Mouse (Mus musculus): Measurements from ENCODE around the gene Cdc6. TPM values are rescaled to one million over a fixed set of nuclear protein-coding genes. Genes with fewer than 3 reads are reported as not detected.

The Cdc6 gene
- total and polyA plus RNA-seq, 3 experiments, result 0.13 to 0.32 (median 0.14) TPM

GRCm38 (mm10) chr11:98959437-98960312 is 52.1 kb downstream of the Cdc6 start:
- Histone ChIP-seq H3K4me1 (ENCODE audit: control insufficient read depth, insufficient read depth, low read length) (peaks cover 27% of the 10 kb centered on the region), H3K36me3 (ENCODE audit: control insufficient read depth, insufficient read depth, low read length) (peaks cover 4% of the 10 kb centered on the region; the same call in 1 of the 2 replicates), H3K9ac (ENCODE audit: low read depth, low read length) (peak overlapping the region; percentile 51), H3K4me3 (peak overlapping the region; percentile 67), H3K27ac (peak overlapping the region; percentile 88), H3K27me3 (ENCODE audit: control insufficient read depth, insufficient read depth, low read length) (no peaks in the 10 kb centered on the region), H3K79me2 (replicated peaks; ENCODE audit: control insufficient read depth, insufficient read depth, low read length) (no peaks in the 10 kb centered on the region)
- 1% methylated on average over 42 of the region's 43 CpGs for WGBS
- peak; percentile 76; the same call in 1 of the 2 replicates for TF ChIP-seq EP300 (IDR thresholded peaks at IDR 0.05; ENCODE audit: insufficient read depth, low read depth, low read length)
- TF ChIP-seq POLR2A (IDR thresholded peaks at IDR 0.05; ENCODE audit: insufficient read depth, low read depth, low read length), result peak; percentile 96
- TF ChIP-seq CTCF (IDR thresholded peaks at IDR 0.05), result no peak
- DNase-seq, result peak; percentile 90 to 92
- intact Hi-C loops (cut with DNase I), result loop anchor here (1.0 kb wide), 1 partner anchor 23 kb away; no protein-coding TSS in a partner anchor

GRCm38 (mm10) chr11:98960313-98960906 is 52.8 kb downstream of the Cdc6 start:
- Histone ChIP-seq H3K27me3 (ENCODE audit: control insufficient read depth, insufficient read depth, low read length) (no peaks in the 10 kb centered on the region), H3K4me1 (ENCODE audit: control insufficient read depth, insufficient read depth, low read length) (peaks cover 26% of the 10 kb centered on the region), H3K9ac (ENCODE audit: low read depth, low read length) (peak overlapping the region; percentile 51), H3K36me3 (ENCODE audit: control insufficient read depth, insufficient read depth, low read length) (no peaks in the 10 kb centered on the region), H3K79me2 (replicated peaks; ENCODE audit: control insufficient read depth, insufficient read depth, low read length) (no peaks in the 10 kb centered on the region), H3K4me3 (peak overlapping the region; percentile 67), H3K27ac (peak overlapping the region; percentile 88)
- TF ChIP-seq CTCF (IDR thresholded peaks at IDR 0.05), result no peak
- TF ChIP-seq EP300 (IDR thresholded peaks at IDR 0.05; ENCODE audit: insufficient read depth, low read depth, low read length), result no peak
- TF ChIP-seq POLR2A (IDR thresholded peaks at IDR 0.05; ENCODE audit: insufficient read depth, low read depth, low read length), result no peak
- 6% methylated on average over 53 of the region's 53 CpGs for WGBS
- intact Hi-C loops (cut with DNase I), result loop anchor here (1.0 kb wide), 1 partner anchor 24 kb away; no protein-coding TSS in a partner anchor
- DNase-seq, result peak; percentile 88 to 89

GRCm38 (mm10) chr11:98961051-98961592 is 53.5 kb downstream of the Cdc6 start:
- intact Hi-C loops (cut with DNase I), result no loop called here
- 26% methylated on average over 18 of the region's 18 CpGs for WGBS
- Histone ChIP-seq H3K9ac (ENCODE audit: low read depth, low read length) (peak overlapping the region; percentile 51), H3K36me3 (ENCODE audit: control insufficient read depth, insufficient read depth, low read length) (no peaks in the 10 kb centered on the region), H3K4me1 (ENCODE audit: control insufficient read depth, insufficient read depth, low read length) (peaks cover 26% of the 10 kb centered on the region), H3K79me2 (replicated peaks; ENCODE audit: control insufficient read depth, insufficient read depth, low read length) (no peaks in the 10 kb centered on the region), H3K4me3 (peak overlapping the region; percentile 67), H3K27ac (peak overlapping the region; percentile 88), H3K27me3 (ENCODE audit: control insufficient read depth, insufficient read depth, low read length) (no peaks in the 10 kb centered on the region)
- TF ChIP-seq CTCF (IDR thresholded peaks at IDR 0.05) (no peak), POLR2A (IDR thresholded peaks at IDR 0.05; ENCODE audit: insufficient read depth, low read depth, low read length) (no peak), EP300 (IDR thresholded peaks at IDR 0.05; ENCODE audit: insufficient read depth, low read depth, low read length) (no peak)
- DNase-seq, result peak in 1 of 2 experiments; percentile 69

- H3K79me2 ChIP-seq (replicated peaks; ENCODE audit: control insufficient read depth, insufficient read depth, low read length), result no peaks in the 10 kb centered on the region
- WGBS, result 26% methylated on average over 8 of the region's 8 CpGs
- peak overlapping the region; percentile 88 for H3K27ac ChIP-seq
- H3K9ac ChIP-seq (ENCODE audit: low read depth, low read length), result peak overlapping the region; percentile 13; the same call in 1 of the 2 replicates
- H3K27me3 ChIP-seq (ENCODE audit: control insufficient read depth, insufficient read depth, low read length), result no peaks in the 10 kb centered on the region
- intact Hi-C loops (cut with DNase I), result no loop called here
- DNase-seq, result peak in 1 of 2 experiments; percentile 33
- H3K36me3 ChIP-seq (ENCODE audit: control insufficient read depth, insufficient read depth, low read length), result peaks cover under 1% of the 10 kb centered on the region; the same call in 1 of the 2 replicates
- peak overlapping the region; percentile 67 for H3K4me3 ChIP-seq
- peaks cover 31% of the 10 kb centered on the region for H3K4me1 ChIP-seq (ENCODE audit: control insufficient read depth, insufficient read depth, low read length)
- no peak for TF ChIP-seq EP300 (IDR thresholded peaks at IDR 0.05; ENCODE audit: insufficient read depth, low read depth, low read length)
These were observed 54.2 kb downstream of the Cdc6 start for GRCm38 (mm10) chr11:98961766-98962165.

GRCm38 (mm10) chr11:98962421-98963095 is 55.0 kb downstream of the Cdc6 start:
- WGBS, result 28% methylated on average over 12 of the region's 12 CpGs
- Histone ChIP-seq H3K27ac (peak overlapping the region; percentile 88), H3K4me3 (peak overlapping the region; percentile 67), H3K27me3 (ENCODE audit: control insufficient read depth, insufficient read depth, low read length) (no peaks in the 10 kb centered on the region), H3K4me1 (ENCODE audit: control insufficient read depth, insufficient read depth, low read length) (peaks cover 37% of the 10 kb centered on the region), H3K9ac (ENCODE audit: low read depth, low read length) (peak overlapping the region; percentile 17; the same call in 1 of the 2 replicates), H3K79me2 (replicated peaks; ENCODE audit: control insufficient read depth, insufficient read depth, low read length) (no peaks in the 10 kb centered on the region), H3K36me3 (ENCODE audit: control insufficient read depth, insufficient read depth, low read length) (peaks cover 2% of the 10 kb centered on the region)
- TF ChIP-seq EP300 (IDR thresholded peaks at IDR 0.05; ENCODE audit: insufficient read depth, low read depth, low read length) (no peak), POLR2A (IDR thresholded peaks at IDR 0.05; ENCODE audit: insufficient read depth, low read depth, low read length) (no peak), CTCF (IDR thresholded peaks at IDR 0.05) (no peak)
- intact Hi-C loops (cut with DNase I), result loop anchor here (1.0 kb wide), 2 partner anchors 19 to 24 kb away; no protein-coding TSS in a partner anchor
- DNase-seq, result no peak

All from heart, adult 2 months (tissue).